Mouse (Mus musculus) intestine, embryonic 16.5 days (tissue): ENCODE data around the gene A730049H05Rik. TPM values are rescaled to one million over a fixed set of nuclear protein-coding genes. Genes with fewer than 3 reads are reported as not detected.

Experiments
- ATAC-seq: fragments of 200-750 bp; cut with Nextera tagmentation; 2 replicates; pipeline ENCODE4 v1.8.0; 2017; ENCODE audit warnings: moderate TSS enrichment, moderate library complexity
- H3K27ac ChIP-seq: fragments of 300-500 bp; sonication (generic); 2 replicates; pipeline ENCODE4 v1.5.1; 2014; ENCODE audit warnings: mild to moderate bottlenecking, low read length
- H3K27me3 ChIP-seq: fragments of 300-500 bp; sonication (generic); replicated peaks from 2 replicates; pipeline ENCODE4 v1.6.1; 2014; ENCODE audit warnings: low read length, control low read depth, mixed read lengths; ENCODE audit not compliant: control insufficient read depth, insufficient read depth
- H3K36me3 ChIP-seq: fragments of 300-500 bp; sonication (generic); 2 replicates; pipeline ENCODE4 v1.6.1; 2014; ENCODE audit warnings: low read length, control low read depth; ENCODE audit not compliant: control insufficient read depth, insufficient read depth
- H3K4me1 ChIP-seq: fragments of 300-500 bp; sonication (generic); 2 replicates; pipeline ENCODE4 v1.6.1; 2014; ENCODE audit warnings: low read length, control low read depth, mixed read lengths; ENCODE audit not compliant: control insufficient read depth, insufficient read depth
- H3K4me2 ChIP-seq: fragments of 300-500 bp; sonication (generic); 2 replicates; pipeline ENCODE4 v1.6.1; 2014; ENCODE audit warnings: low read depth, low read length, control low read depth
- H3K4me3 ChIP-seq: fragments of 300-500 bp; sonication (generic); 2 replicates; pipeline ENCODE4 v1.5.1; 2014; ENCODE audit warnings: mild to moderate bottlenecking, low read length
- H3K9ac ChIP-seq: fragments of 300-500 bp; sonication (generic); 2 replicates; pipeline ENCODE4 v1.6.1; 2014; ENCODE audit warnings: low read depth, low read length
- H3K9me3 ChIP-seq: fragments of 300-500 bp; sonication (generic); 2 replicates; pipeline ENCODE4 v1.6.1; 2016; ENCODE audit warnings: low read length, control low read depth; ENCODE audit not compliant: control insufficient read depth
- WGBS: fragments of 180-500 bp; shearing (Covaris S2); extraction: QIAGEN DNeasy Blood & Tissue Kit; methylation state at CpG from one replicate; pipeline ENCODE4 v1.1.7; 2014; 5-methylcytosine and 5-hydroxymethylcytosine counted together
- polyA plus RNA-seq: library from polyadenylated mRNA; unstranded; fragments of >200 nt; fragmentation: Nextera tagmentation; extraction: Ambion mirVana; gene quantifications from 2 replicates; pipeline ENCODE4 v1.2.1, GENCODE M21; 2015

A730049H05Rik gene
- polyA plus RNA-seq, 1 experiment from 2014 or later, result 0.38 TPM

DNA sequence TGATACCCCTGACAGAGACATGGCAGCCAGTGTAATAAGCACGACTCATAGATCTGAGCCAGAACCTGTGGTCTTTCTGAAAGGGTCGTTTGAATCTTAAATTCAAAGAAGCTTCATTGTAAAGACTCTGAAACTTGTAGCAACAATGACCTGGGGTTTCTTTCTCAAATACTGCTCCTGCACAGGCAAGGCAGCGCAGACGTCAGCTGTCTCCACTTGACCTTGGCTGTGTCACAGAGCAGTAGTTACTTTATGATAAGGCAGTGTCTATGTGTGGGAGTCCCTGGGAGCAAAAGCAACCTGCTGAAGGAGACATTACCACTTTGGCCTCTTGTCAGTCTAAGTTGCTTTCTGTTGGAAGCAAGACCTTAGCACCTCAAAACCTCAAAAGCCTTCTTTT, 30.3 kb downstream of the A730049H05Rik start:
- WGBS, result 62% methylated on average over 4 of the region's 4 CpGs
- ATAC-seq, result no peak
- H3K4me3 ChIP-seq, result no peak overlapping the region

DNA sequence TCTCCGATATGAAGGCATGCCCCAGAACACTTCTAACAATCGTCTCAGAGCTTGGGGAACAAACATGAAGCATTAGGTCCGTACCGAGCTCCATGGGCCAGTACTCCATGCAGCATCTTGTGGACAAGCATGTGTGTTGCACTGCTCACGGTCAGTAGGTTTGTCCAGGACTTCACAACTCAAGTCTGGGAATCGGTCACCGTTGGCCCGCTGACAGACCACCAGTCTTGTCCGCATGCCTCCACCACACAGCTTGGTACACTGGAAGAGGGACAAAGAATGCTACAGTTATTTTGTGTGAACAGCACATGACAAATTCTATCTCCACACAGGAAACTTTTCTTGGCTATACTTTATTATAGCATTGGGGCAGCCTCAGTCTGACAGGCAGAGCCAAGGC, 32.9 kb downstream of the A730049H05Rik start:
- WGBS, result 93% methylated on average over 9 of the region's 9 CpGs

More for the DNA sequence above, 30.3 kb downstream of the A730049H05Rik start:
- H3K4me2 ChIP-seq, result no peak overlapping the region
- no peaks in the 10 kb centered on the region for H3K27me3 ChIP-seq
- no peak overlapping the region for H3K9ac ChIP-seq
- no peak overlapping the region for H3K27ac ChIP-seq
- H3K9me3 ChIP-seq, result no peaks in the 10 kb centered on the region
- no peaks in the 10 kb centered on the region for H3K36me3 ChIP-seq
- H3K4me1 ChIP-seq, result peaks cover 2% of the 10 kb centered on the region; the same call in 1 of the 2 replicates

DNA sequence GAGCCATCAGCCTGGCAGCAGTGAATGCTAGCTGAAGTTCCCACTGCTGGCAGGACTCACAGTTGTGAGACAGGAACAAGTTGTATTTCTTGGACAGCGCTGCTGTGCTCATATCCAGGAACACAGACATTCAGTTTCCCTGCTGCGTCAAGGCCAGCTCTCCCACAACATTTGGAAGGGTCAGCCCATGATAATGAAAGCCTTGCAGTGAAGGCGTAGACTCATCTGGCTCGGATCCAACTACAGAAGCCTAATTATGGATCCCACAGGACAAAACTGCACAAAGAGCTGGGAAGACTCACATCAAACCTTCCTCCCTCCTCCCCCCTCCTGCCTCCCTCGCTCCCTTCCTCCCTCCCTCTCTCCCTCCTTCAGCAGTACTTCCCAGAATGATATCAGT, 34.0 kb downstream of the A730049H05Rik start:
- ATAC-seq, result peak; percentile 71
- Histone ChIP-seq H3K27ac (0 out of 2 replicates have a peak overlapping the region, but pooled peaks have one; percentile 4), H3K27me3 (no peaks in the 10 kb centered on the region), H3K4me2 (no peak overlapping the region), H3K9ac (no peak overlapping the region), H3K9me3 (no peaks in the 10 kb centered on the region), H3K4me1 (peaks cover 2% of the 10 kb centered on the region; the same call in 1 of the 2 replicates), H3K4me3 (no peak overlapping the region), H3K36me3 (no peaks in the 10 kb centered on the region; the same call in 1 of the 2 replicates)
- 38% methylated on average over 5 of the region's 5 CpGs for WGBS

More for the DNA sequence above, 32.9 kb downstream of the A730049H05Rik start:
- no peak overlapping the region for H3K27ac ChIP-seq
- no peaks in the 10 kb centered on the region; the same call in 1 of the 2 replicates for H3K36me3 ChIP-seq
- peaks cover 2% of the 10 kb centered on the region; the same call in 1 of the 2 replicates for H3K4me1 ChIP-seq
- no peak overlapping the region for H3K4me3 ChIP-seq
- H3K4me2 ChIP-seq, result no peak overlapping the region
- H3K9ac ChIP-seq, result no peak overlapping the region
- no peak for ATAC-seq
- H3K27me3 ChIP-seq, result no peaks in the 10 kb centered on the region
- H3K9me3 ChIP-seq, result no peaks in the 10 kb centered on the region

DNA sequence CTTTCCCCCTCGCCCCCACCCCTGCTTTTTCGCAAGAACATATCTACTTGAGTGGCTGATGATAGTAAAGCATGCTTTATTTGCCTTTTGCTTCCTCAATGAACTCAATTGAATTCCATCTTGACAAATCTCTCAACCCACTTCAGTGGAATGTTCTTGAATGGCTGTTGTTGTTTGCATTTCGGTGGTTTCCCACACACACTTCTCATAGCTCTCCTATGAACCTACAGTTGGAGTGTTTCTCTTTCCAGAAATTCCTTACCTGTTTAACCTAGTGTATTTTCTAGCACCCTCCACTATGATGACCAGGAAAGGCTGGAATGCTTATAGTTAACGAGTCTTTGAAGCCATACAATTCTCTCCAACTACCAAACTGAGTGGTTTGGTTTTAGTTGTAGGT, 38.6 kb downstream of the A730049H05Rik start:
- no peak for ATAC-seq
- Histone ChIP-seq H3K4me1 (peaks cover 2% of the 10 kb centered on the region; the same call in 1 of the 2 replicates), H3K27ac (no peak overlapping the region), H3K9ac (no peak overlapping the region), H3K36me3 (peaks cover 4% of the 10 kb centered on the region; the same call in 1 of the 2 replicates), H3K9me3 (no peaks in the 10 kb centered on the region), H3K4me2 (no peak overlapping the region), H3K4me3 (no peak overlapping the region), H3K27me3 (no peaks in the 10 kb centered on the region)
- WGBS, result 64% methylated on average over 4 of the region's 4 CpGs

DNA sequence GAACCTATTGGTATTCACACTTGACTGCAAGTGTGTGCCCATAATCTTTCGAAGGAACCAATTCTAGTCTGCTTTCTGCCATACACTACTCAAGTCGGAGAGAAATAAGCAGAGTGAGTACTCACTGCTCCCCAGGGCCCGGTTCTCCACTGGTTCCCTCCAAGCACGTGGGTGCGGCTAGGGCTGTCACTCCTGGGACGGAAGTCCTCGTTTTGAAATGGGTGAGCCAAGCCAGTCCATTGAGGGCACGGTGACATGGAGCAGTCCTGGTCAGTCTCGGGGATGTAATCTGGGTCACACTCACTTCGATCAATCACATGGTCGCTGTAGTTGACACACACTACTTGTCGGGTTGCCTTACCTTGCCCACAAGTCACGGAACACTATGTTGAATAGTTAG, 41.5 kb downstream of the A730049H05Rik start:
- Histone ChIP-seq H3K9ac (no peak overlapping the region), H3K4me2 (no peak overlapping the region), H3K4me3 (no peak overlapping the region), H3K36me3 (peaks cover 4% of the 10 kb centered on the region; the same call in 1 of the 2 replicates), H3K27me3 (no peaks in the 10 kb centered on the region), H3K27ac (no peak overlapping the region), H3K4me1 (no peaks in the 10 kb centered on the region), H3K9me3 (no peaks in the 10 kb centered on the region)
- WGBS, result 89% methylated on average over 13 of the region's 13 CpGs
- no peak for ATAC-seq

DNA sequence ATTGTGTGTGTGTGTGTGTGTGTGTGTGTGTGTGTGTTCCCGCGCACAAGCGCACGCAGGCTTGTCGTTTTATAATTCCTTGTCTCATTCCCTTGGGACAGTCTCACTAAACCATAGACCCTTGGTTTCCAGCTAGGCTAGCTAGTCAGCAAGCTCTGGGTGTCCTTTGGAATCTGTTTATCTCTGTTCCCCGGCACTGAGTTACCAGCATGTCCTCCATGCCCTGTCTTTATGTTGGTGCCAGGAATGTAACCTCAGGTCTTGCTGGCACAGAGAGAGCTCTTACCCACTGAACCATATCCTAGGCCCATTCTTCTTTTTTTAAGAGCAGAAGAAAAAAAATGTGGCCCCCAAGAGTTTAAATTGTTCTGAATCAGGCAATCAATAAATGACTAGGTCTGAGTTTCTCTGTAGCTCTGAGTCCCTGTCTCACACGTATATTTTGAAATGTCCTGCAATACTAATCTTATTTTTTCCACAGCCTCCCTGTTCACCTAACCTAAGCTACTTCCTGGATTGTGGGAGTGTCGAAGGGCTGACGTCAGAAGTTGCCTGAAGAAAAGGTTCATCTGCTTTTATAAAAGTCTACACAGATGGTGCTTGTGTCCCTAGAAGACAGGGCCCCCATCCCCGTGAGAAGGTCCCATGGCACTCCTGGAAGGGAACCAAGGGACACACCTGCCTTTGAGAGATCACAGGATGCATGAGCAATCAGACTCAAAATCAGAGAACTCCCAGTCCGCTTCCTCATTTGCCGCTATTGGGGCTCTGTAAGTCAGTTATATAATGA, 42.6 kb downstream of the A730049H05Rik start:
- peaks cover 4% of the 10 kb centered on the region; the same call in 1 of the 2 replicates for H3K36me3 ChIP-seq
- no peak for ATAC-seq

DNA sequence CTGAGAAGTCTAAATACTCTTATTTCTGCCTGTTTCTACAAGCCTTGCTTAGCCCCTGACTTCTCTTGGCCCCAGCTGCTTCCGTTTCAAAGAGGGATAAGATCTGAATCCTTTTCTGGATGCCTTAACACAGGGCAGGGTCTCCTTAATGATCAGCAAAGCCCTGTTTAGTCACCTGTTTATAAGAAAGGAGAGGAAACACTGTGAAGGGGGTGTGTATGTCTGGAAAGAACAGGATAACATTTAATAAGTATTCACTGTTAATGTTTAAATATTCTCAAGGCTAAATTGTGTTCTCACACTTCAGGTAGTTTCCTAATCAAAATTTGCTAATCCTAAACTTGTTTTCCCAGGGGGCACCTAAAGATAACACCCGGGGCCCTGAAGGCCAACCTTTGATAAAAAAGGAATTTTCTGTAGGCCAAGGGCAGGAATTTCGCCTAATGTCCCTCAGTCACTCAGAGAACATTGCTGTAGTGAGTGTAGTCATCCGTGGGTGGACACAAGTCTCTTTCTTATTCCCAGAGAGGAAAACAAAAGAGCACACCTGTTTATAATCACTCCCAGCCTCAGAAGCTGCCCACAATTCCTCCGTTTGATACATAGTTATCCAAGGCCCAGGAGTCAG, 44.1 kb downstream of the A730049H05Rik start:
- peak; percentile 59 for ATAC-seq

More for the DNA sequence above, 42.6 kb downstream of the A730049H05Rik start:
- Histone ChIP-seq H3K4me2 (no peak overlapping the region), H3K27me3 (no peaks in the 10 kb centered on the region), H3K27ac (no peak overlapping the region), H3K4me1 (no peaks in the 10 kb centered on the region), H3K4me3 (no peak overlapping the region), H3K9me3 (no peaks in the 10 kb centered on the region), H3K9ac (no peak overlapping the region)
- WGBS, result 79% methylated on average over 12 of the region's 12 CpGs

DNA sequence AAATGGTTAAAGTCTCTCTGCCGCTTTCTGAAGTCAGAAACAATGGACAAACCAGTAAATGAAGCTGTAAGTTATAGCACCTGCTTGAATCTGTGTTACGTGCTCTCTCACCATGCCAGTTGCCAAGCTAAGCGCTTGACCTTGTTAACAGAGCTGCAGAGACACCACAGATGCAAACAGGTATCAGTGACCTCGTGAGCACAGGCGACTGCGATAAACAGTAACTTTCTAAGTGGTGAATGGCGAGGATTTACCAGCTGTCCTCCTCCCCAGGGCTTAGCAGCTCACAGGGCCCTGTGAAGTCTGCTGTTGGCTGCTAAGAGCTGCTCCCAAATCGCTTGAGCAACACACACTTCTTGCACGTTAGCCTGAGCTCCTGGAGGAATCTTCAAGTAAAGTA, 46.3 kb downstream of the A730049H05Rik start:
- Histone ChIP-seq H3K4me3 (no peak overlapping the region), H3K27ac (no peak overlapping the region), H3K27me3 (no peaks in the 10 kb centered on the region), H3K9ac (no peak overlapping the region), H3K4me2 (no peak overlapping the region), H3K4me1 (no peaks in the 10 kb centered on the region), H3K36me3 (peaks cover 3% of the 10 kb centered on the region; the same call in 1 of the 2 replicates), H3K9me3 (no peaks in the 10 kb centered on the region)
- WGBS, result 69% methylated on average over 9 of the region's 9 CpGs
- no peak for ATAC-seq

More for the DNA sequence above, 44.1 kb downstream of the A730049H05Rik start:
- no peaks in the 10 kb centered on the region for H3K9me3 ChIP-seq
- no peaks in the 10 kb centered on the region for H3K27me3 ChIP-seq
- H3K4me2 ChIP-seq, result no peak overlapping the region
- no peaks in the 10 kb centered on the region for H3K4me1 ChIP-seq
- peaks cover 4% of the 10 kb centered on the region; the same call in 1 of the 2 replicates for H3K36me3 ChIP-seq
- H3K27ac ChIP-seq, result no peak overlapping the region
- H3K4me3 ChIP-seq, result no peak overlapping the region
- H3K9ac ChIP-seq, result no peak overlapping the region
- 60% methylated on average over 5 of the region's 5 CpGs for WGBS

DNA sequence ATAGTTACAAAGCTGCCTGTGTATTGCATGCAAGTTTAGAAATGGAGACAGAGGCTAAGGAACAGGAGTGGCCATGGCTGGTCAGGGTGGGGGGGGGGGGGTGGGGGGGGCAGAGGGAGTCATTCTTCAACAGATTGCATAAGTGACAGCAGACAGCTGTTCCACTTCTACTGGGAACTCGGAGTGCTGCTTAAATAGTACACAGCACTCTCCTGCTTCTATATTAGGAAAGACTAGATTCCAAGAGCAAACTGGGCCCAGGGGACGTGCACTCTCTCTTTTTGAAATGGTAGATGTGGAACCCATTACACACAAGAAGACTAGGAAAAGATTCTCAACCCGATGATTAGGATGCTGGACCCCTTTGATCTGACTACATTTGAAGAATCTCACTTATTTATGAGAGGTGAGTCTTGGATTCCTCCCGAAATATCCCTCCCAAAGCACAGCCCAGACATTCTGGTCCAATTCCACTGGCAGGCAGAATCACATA, 52.9 kb downstream of the A730049H05Rik start, which contains the start of gene Gm15737:
Gm15737 (plus strand) TSS at position 269 of the 493 bp plus-strand sequence.
- Histone ChIP-seq H3K4me1 (peaks cover 12% of the 10 kb centered on the region), H3K27ac (peak within 1 kb of the TSS; percentile 92), H3K9me3 (no peaks in the 10 kb centered on the region), H3K36me3 (no peaks in the 10 kb centered on the region), H3K4me2 (no peak within 1 kb of the TSS), H3K27me3 (no peaks in the 10 kb centered on the region), H3K9ac (peak within 1 kb of the TSS; percentile 30; the same call in 1 of the 2 replicates), H3K4me3 (no peak within 1 kb of the TSS)
- peak; percentile 81 for ATAC-seq
- WGBS, result 35% methylated on average over 4 of the region's 4 CpGs
